Mouse (Mus musculus): ENCODE measurements around the gene Map3k9. TPM values are rescaled to one million over a fixed set of nuclear protein-coding genes. Genes with fewer than 3 reads are reported as not detected.

Gene Map3k9
- total and polyA plus RNA-seq, 2 experiments = 0.07 to 0.09 TPM

GRCm38 (mm10) chr12:81807529-81807837 lies 26.5 kb upstream of the Map3k9 start:
- WGBS = 4% methylated on average over 7 of the region's 7 CpGs
- no peak overlapping the region for H3K9ac ChIP-seq (ENCODE audit: low read depth, low read length)
- no peak for TF ChIP-seq POLR2A (IDR thresholded peaks at IDR 0.05; ENCODE audit: extremely low read depth, insufficient read depth, low read length)
- no peak for TF ChIP-seq CTCF (IDR thresholded peaks at IDR 0.05; ENCODE audit: low read depth, low read length)
- no peak overlapping the region for H3K4me3 ChIP-seq (ENCODE audit: insufficient read depth, low read depth, low read length)
- H3K79me2 ChIP-seq (ENCODE audit: control insufficient read depth, insufficient read depth, low read length) = no peaks in the 10 kb centered on the region
- peaks cover 6% of the 10 kb centered on the region for H3K4me1 ChIP-seq (ENCODE audit: control insufficient read depth, insufficient read depth, low read length)
- H3K27me3 ChIP-seq (ENCODE audit: control insufficient read depth, insufficient read depth, low read length) = no peaks in the 10 kb centered on the region
- no peaks in the 10 kb centered on the region for H3K36me3 ChIP-seq (ENCODE audit: control insufficient read depth, insufficient read depth, low read length)
- H3K27ac ChIP-seq (replicated peaks; ENCODE audit: insufficient read depth, low read depth, low read length) = no peak overlapping the region
- no peak for DNase-seq (ENCODE audit: extremely low read depth, low read depth, low spot score)

DNA sequence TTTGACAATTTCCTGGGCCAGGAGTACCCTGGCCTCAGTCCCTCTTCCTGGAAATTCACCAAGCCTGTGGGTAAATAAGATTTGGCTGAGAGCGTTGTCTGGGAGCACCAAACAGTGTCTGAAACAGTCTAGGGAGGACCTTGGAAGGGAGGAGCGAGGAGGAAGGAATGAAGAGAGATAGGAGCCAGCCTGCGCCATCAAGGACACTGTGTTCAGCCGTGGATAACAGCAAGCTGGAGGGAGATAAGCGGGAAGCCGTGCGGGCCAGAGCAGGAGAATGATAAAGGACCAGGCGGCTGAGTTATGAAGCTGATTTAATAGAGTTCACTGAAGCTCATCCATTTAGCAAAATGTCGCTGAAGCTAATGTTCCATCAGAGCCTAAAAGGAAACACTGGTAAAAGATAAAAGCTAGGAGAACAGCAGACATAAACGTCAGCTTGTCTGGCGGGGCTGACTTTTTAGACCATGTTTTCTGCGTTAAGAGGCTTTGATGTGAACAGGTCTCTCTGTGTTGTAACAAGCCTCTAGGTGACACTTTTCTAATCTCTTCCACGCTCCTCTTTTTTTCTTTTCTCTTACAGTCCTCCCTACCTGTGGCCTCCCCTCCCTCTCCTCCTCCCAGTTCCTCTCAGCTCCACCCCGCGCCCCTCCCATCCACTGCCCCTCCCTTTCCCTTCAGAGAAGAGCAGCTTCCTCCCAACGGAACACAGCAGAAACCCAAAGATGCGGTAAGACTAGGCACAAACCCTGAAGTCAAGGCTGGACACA lies 26.0 kb upstream of the Map3k9 start:
- H3K79me2 ChIP-seq (ENCODE audit: control insufficient read depth, insufficient read depth, low read length) = no peaks in the 10 kb centered on the region
- no peaks in the 10 kb centered on the region for H3K27me3 ChIP-seq (ENCODE audit: control insufficient read depth, insufficient read depth, low read length)
- TF ChIP-seq CTCF (IDR thresholded peaks at IDR 0.05; ENCODE audit: low read depth, low read length) (no peak), POLR2A (IDR thresholded peaks at IDR 0.05; ENCODE audit: extremely low read depth, insufficient read depth, low read length) (no peak)
- no peak overlapping the region for H3K9ac ChIP-seq (ENCODE audit: low read depth, low read length)
- no peak overlapping the region for H3K4me3 ChIP-seq (ENCODE audit: insufficient read depth, low read depth, low read length)
- WGBS = 23% methylated on average over 17 of the region's 17 CpGs
- H3K4me1 ChIP-seq (ENCODE audit: control insufficient read depth, insufficient read depth, low read length) = peaks cover 6% of the 10 kb centered on the region
- no peaks in the 10 kb centered on the region for H3K36me3 ChIP-seq (ENCODE audit: control insufficient read depth, insufficient read depth, low read length)
- peak; percentile 16 for DNase-seq (ENCODE audit: extremely low read depth, low read depth, low spot score)
- no peak overlapping the region for H3K27ac ChIP-seq (replicated peaks; ENCODE audit: insufficient read depth, low read depth, low read length)

- no peak overlapping the region for H3K9ac ChIP-seq (ENCODE audit: low read depth, low read length)
- no peak overlapping the region for H3K27ac ChIP-seq (replicated peaks; ENCODE audit: insufficient read depth, low read depth, low read length)
- no peak for DNase-seq (ENCODE audit: extremely low read depth, low read depth, low spot score)
- no peaks in the 10 kb centered on the region for H3K36me3 ChIP-seq (ENCODE audit: control insufficient read depth, insufficient read depth, low read length)
- TF ChIP-seq POLR2A (IDR thresholded peaks at IDR 0.05; ENCODE audit: extremely low read depth, insufficient read depth, low read length) = no peak
- TF ChIP-seq CTCF (IDR thresholded peaks at IDR 0.05; ENCODE audit: low read depth, low read length) = no peak
- no peak overlapping the region for H3K4me3 ChIP-seq (ENCODE audit: insufficient read depth, low read depth, low read length)
- no peaks in the 10 kb centered on the region for H3K79me2 ChIP-seq (ENCODE audit: control insufficient read depth, insufficient read depth, low read length)
- H3K27me3 ChIP-seq (ENCODE audit: control insufficient read depth, insufficient read depth, low read length) = no peaks in the 10 kb centered on the region
- WGBS = 84% methylated on average over 5 of the region's 5 CpGs
- H3K4me1 ChIP-seq (ENCODE audit: control insufficient read depth, insufficient read depth, low read length) = peaks cover 6% of the 10 kb centered on the region
Observed at GRCm38 (mm10) chr12:81806114-81806513, 25.1 kb upstream of the Map3k9 start.

- H3K4me1 ChIP-seq (ENCODE audit: control insufficient read depth, insufficient read depth, low read length) = peaks cover 6% of the 10 kb centered on the region
- no peak overlapping the region for H3K27ac ChIP-seq (replicated peaks; ENCODE audit: insufficient read depth, low read depth, low read length)
- no peaks in the 10 kb centered on the region for H3K27me3 ChIP-seq (ENCODE audit: control insufficient read depth, insufficient read depth, low read length)
- no peak overlapping the region for H3K9ac ChIP-seq (ENCODE audit: low read depth, low read length)
- H3K79me2 ChIP-seq (ENCODE audit: control insufficient read depth, insufficient read depth, low read length) = no peaks in the 10 kb centered on the region
- H3K4me3 ChIP-seq (ENCODE audit: insufficient read depth, low read depth, low read length) = no peak overlapping the region
- no peak for DNase-seq (ENCODE audit: extremely low read depth, low read depth, low spot score)
- WGBS = 87% methylated on average over 7 of the region's 7 CpGs
- no peak for TF ChIP-seq POLR2A (IDR thresholded peaks at IDR 0.05; ENCODE audit: extremely low read depth, insufficient read depth, low read length)
- TF ChIP-seq CTCF (IDR thresholded peaks at IDR 0.05; ENCODE audit: low read depth, low read length) = no peak
- H3K36me3 ChIP-seq (ENCODE audit: control insufficient read depth, insufficient read depth, low read length) = no peaks in the 10 kb centered on the region
Observed at GRCm38 (mm10) chr12:81803803-81804202, 22.8 kb upstream of the Map3k9 start.

DNA sequence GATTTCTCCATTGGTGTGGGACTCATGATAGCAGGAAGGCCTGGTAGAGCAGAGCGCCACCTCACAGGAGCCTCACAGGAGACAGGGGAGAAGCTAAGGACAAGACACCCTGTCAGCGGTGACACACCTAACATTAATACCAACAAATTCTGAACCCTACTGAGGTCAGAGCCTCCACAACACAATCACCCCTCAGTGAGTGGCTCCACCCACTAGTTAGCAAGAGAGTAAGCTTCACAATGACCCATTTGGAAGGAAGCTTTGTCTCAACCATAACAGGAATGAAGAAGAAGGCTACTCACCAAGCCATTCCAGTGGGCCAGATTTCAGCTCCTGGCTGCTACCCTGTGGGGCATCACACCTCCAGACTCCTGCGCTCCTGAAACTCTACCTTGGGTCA lies 22.0 kb upstream of the Map3k9 start:
- Histone ChIP-seq H3K79me2 (ENCODE audit: control insufficient read depth, insufficient read depth, low read length) (no peaks in the 10 kb centered on the region), H3K36me3 (ENCODE audit: control insufficient read depth, insufficient read depth, low read length) (no peaks in the 10 kb centered on the region), H3K27ac (replicated peaks; ENCODE audit: insufficient read depth, low read depth, low read length) (no peak overlapping the region), H3K27me3 (ENCODE audit: control insufficient read depth, insufficient read depth, low read length) (no peaks in the 10 kb centered on the region), H3K4me1 (ENCODE audit: control insufficient read depth, insufficient read depth, low read length) (peaks cover 6% of the 10 kb centered on the region), H3K9ac (ENCODE audit: low read depth, low read length) (no peak overlapping the region), H3K4me3 (ENCODE audit: insufficient read depth, low read depth, low read length) (no peak overlapping the region)
- TF ChIP-seq CTCF (IDR thresholded peaks at IDR 0.05; ENCODE audit: low read depth, low read length) = no peak
- TF ChIP-seq POLR2A (IDR thresholded peaks at IDR 0.05; ENCODE audit: extremely low read depth, insufficient read depth, low read length) = no peak
- no peak for DNase-seq (ENCODE audit: extremely low read depth, low read depth, low spot score)
- 97% methylated on average over 3 of the region's 3 CpGs for WGBS

- WGBS = 88% methylated on average over 9 of the region's 9 CpGs
Observed at GRCm38 (mm10) chr12:81801134-81801533, 20.2 kb upstream of the Map3k9 start.

More at GRCm38 (mm10) chr12:81801134-81801533, 20.2 kb upstream of the Map3k9 start:
- H3K4me1 ChIP-seq (ENCODE audit: control insufficient read depth, insufficient read depth, low read length) = no peaks in the 10 kb centered on the region
- DNase-seq (ENCODE audit: extremely low read depth, low read depth, low spot score) = no peak
- H3K79me2 ChIP-seq (ENCODE audit: control insufficient read depth, insufficient read depth, low read length) = no peaks in the 10 kb centered on the region
- no peaks in the 10 kb centered on the region for H3K27me3 ChIP-seq (ENCODE audit: control insufficient read depth, insufficient read depth, low read length)
- no peak overlapping the region for H3K9ac ChIP-seq (ENCODE audit: low read depth, low read length)
- no peak overlapping the region for H3K4me3 ChIP-seq (ENCODE audit: insufficient read depth, low read depth, low read length)
- TF ChIP-seq CTCF (IDR thresholded peaks at IDR 0.05; ENCODE audit: low read depth, low read length) = no peak
- no peak for TF ChIP-seq POLR2A (IDR thresholded peaks at IDR 0.05; ENCODE audit: extremely low read depth, insufficient read depth, low read length)
- no peaks in the 10 kb centered on the region for H3K36me3 ChIP-seq (ENCODE audit: control insufficient read depth, insufficient read depth, low read length)
- no peak overlapping the region for H3K27ac ChIP-seq (replicated peaks; ENCODE audit: insufficient read depth, low read depth, low read length)
